Mouse (Mus musculus) G1E (cell line): ENCODE data around the gene Aldh3a2. TPM values are rescaled to one million over a fixed set of nuclear protein-coding genes. Genes with fewer than 3 reads are reported as not detected.

ENCODE experiments used
- ATAC-seq: 2 replicates; pipeline ENCODE4 v1.8.0; 2016; ENCODE audit warnings: mild to moderate bottlenecking; ENCODE audit not compliant: insufficient number of reproducible peaks, poor library complexity, low FRiP score, severe bottlenecking; ENCODE audit errors: extremely low read depth
- DNase-seq: peaks from one replicate; pipeline ENCODE4 v3.0.0; 2012; ENCODE audit warnings: low spot score
- H3K27me3 ChIP-seq: 2 replicates; pipeline ENCODE4 v1.6.1; 2012; ENCODE audit warnings: mild to moderate bottlenecking, low read length, inconsistent platforms; ENCODE audit not compliant: insufficient read depth
- H3K36me3 ChIP-seq: replicated peaks from 2 replicates; pipeline ENCODE3; 2012; ENCODE audit warnings: mild to moderate bottlenecking, inconsistent platforms
- H3K4me1 ChIP-seq: 2 replicates; pipeline ENCODE4 v1.6.1; 2012; ENCODE audit warnings: low read depth, low read length, inconsistent platforms, mixed read lengths; ENCODE audit not compliant: insufficient read depth
- H3K4me3 ChIP-seq: 2 replicates; pipeline ENCODE4 v1.5.1; 2012; ENCODE audit warnings: low read depth, mild to moderate bottlenecking, inconsistent platforms, low read length, moderate library complexity, mixed read lengths
- H3K9me3 ChIP-seq: replicated peaks from 2 replicates; pipeline ENCODE4 v1.6.1; 2012; ENCODE audit warnings: inconsistent platforms
- CTCF ChIP-seq: IDR thresholded peaks from 2 replicates; pipeline ENCODE4 v1.5.1; 2012; ENCODE audit warnings: low read depth, low read length, inconsistent platforms, mixed read lengths
- GATA1 ChIP-seq: IDR thresholded peaks from 2 replicates; pipeline ENCODE4 v1.6.1; 2012; ENCODE audit warnings: borderline replicate concordance, low read length, inconsistent platforms, mixed read lengths
- GATA2 ChIP-seq: IDR thresholded peaks from 2 replicates; pipeline ENCODE4 v1.6.1; 2012; ENCODE audit warnings: low read depth, low read length, inconsistent platforms, borderline replicate concordance
- POLR2AphosphoS5 ChIP-seq: IDR thresholded peaks from 2 replicates; pipeline ENCODE4 v1.6.1; 2012; ENCODE audit warnings: low read depth, low read length, inconsistent platforms; ENCODE audit not compliant: insufficient replicate concordance
- TAL1 ChIP-seq: conservative IDR thresholded peaks from 2 replicates; pipeline ENCODE4 v1.6.1; 2012; ENCODE audit warnings: low read depth, low read length, inconsistent platforms, mixed read lengths
- polyA plus RNA-seq: library from polyadenylated mRNA; stranded (reverse); fragments of >175 nt; gene quantifications from 2 replicates; pipeline ENCODE4 v1.2.3, GENCODE M21; 2012
- total RNA-seq, 2 experiments: library from RNA; stranded (forward) in 1 of 2; stranded (reverse) in 1 of 2; fragments of 200-1000 nt in 1 of 2; fragments of >200 nt in 1 of 2; fragmentation: Nextera tagmentation in 1 of 2; gene quantifications; 2 replicates each; pipeline ENCODE4 v1.2.3; 2014 to 2017

The Aldh3a2 gene
- total and polyA plus RNA-seq, 3 experiments: 3.7 to 27.0 (median 26.0) TPM

- Histone ChIP-seq H3K36me3 (peaks cover 70% of the 10 kb centered on the region), H3K4me3 (no peak overlapping the region), H3K4me1 (peaks cover 16% of the 10 kb centered on the region), H3K27me3 (no peaks in the 10 kb centered on the region), H3K9me3 (no peaks in the 10 kb centered on the region)
- TF ChIP-seq CTCF (no peak), TAL1 (no peak), GATA2 (no peak), POLR2AphosphoS5 (no peak), GATA1 (no peak)
- ATAC-seq (no peak), DNase-seq (no peak)
Observed at GRCm38 (mm10) chr11:61262516-61262915, 4.7 kb downstream of the Aldh3a2 start.

GRCm38 (mm10) chr11:61259106-61259505 is 8.2 kb downstream of the Aldh3a2 start:
- Histone ChIP-seq H3K36me3 (peaks cover 89% of the 10 kb centered on the region), H3K4me3 (no peak overlapping the region), H3K27me3 (no peaks in the 10 kb centered on the region), H3K4me1 (no peaks in the 10 kb centered on the region), H3K9me3 (no peaks in the 10 kb centered on the region)
- no peak for ATAC-seq
- TF ChIP-seq GATA2: no peak
- no peak for TF ChIP-seq TAL1
- no peak for TF ChIP-seq CTCF
- no peak for TF ChIP-seq POLR2AphosphoS5
- no peak for TF ChIP-seq GATA1
- DNase-seq: no peak

GRCm38 (mm10) chr11:61252807-61253206 is 14.5 kb downstream of the Aldh3a2 start:
- H3K9me3 ChIP-seq: no peaks in the 10 kb centered on the region
- no peaks in the 10 kb centered on the region for H3K27me3 ChIP-seq
- DNase-seq (no peak), ATAC-seq (no peak)
- H3K36me3 ChIP-seq: peaks cover 89% of the 10 kb centered on the region
- H3K4me3 ChIP-seq: no peak overlapping the region
- TF ChIP-seq POLR2AphosphoS5: no peak
- TF ChIP-seq TAL1: no peak
- no peak for TF ChIP-seq GATA1
- no peak for TF ChIP-seq GATA2
- no peak for TF ChIP-seq CTCF
- peaks cover 3% of the 10 kb centered on the region; the same call in 1 of the 2 replicates for H3K4me1 ChIP-seq

DNA sequence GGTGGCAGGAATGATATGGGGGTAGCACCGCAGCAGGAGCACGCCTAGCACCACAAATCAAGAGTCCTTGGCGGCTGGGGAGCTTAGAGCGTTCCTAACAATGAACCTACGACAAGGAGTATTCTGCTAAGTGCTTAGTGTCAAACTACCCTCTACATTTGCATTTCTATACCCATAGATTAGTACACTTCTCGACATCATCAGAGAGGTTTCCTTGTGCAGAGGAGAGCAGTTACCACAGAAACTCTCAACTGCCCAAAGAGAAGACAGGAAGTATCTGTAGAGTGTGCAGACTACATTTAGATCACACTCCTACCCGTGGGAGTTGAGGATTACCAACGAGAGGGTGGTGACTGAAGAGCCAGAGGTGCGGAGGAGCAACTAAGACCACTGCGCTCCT is 15.5 kb downstream of the Aldh3a2 start:
- TF ChIP-seq CTCF (no peak), GATA2 (no peak), TAL1 (no peak), POLR2AphosphoS5 (no peak), GATA1 (no peak)
- DNase-seq (no peak), ATAC-seq (no peak)
- Histone ChIP-seq H3K4me1 (peaks cover 3% of the 10 kb centered on the region; the same call in 1 of the 2 replicates), H3K9me3 (no peaks in the 10 kb centered on the region), H3K4me3 (no peak overlapping the region), H3K27me3 (no peaks in the 10 kb centered on the region), H3K36me3 (peaks cover 90% of the 10 kb centered on the region)

DNA sequence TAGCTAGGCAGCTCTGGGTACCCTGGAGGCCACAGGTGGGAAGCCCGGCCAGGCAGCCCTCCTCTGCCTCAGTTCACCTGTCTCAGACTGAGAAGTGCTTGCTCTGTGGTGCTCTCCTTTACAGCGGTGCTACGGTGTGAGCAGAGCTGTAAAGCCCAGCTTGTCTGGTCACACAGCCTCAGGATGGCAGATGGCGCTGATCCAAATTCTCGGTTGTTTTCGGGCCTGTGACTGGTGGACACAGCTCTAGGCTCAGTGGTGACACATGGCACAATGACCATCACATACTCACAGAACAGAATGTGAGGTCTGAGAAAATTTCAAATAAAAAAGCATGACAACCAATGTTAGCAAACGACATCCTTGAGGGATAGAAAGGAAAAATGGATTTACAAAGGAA is 22.9 kb downstream of the Aldh3a2 start:
- no peak for TF ChIP-seq POLR2AphosphoS5
- no peak for TF ChIP-seq TAL1
- no peak for TF ChIP-seq GATA2
- TF ChIP-seq GATA1: no peak
- TF ChIP-seq CTCF: no peak
- Histone ChIP-seq H3K9me3 (no peaks in the 10 kb centered on the region), H3K4me1 (peaks cover 3% of the 10 kb centered on the region; the same call in 1 of the 2 replicates), H3K36me3 (peaks cover 51% of the 10 kb centered on the region), H3K27me3 (no peaks in the 10 kb centered on the region), H3K4me3 (no peak overlapping the region)
- DNase-seq (no peak), ATAC-seq (no peak)

- no peaks in the 10 kb centered on the region for H3K9me3 ChIP-seq
- DNase-seq (no peak), ATAC-seq (no peak)
- H3K4me1 ChIP-seq: no peaks in the 10 kb centered on the region
- H3K4me3 ChIP-seq: no peak overlapping the region
- TF ChIP-seq TAL1 (no peak), GATA2 (no peak), POLR2AphosphoS5 (no peak)
- H3K27me3 ChIP-seq: peaks cover 34% of the 10 kb centered on the region
- no peaks in the 10 kb centered on the region for H3K36me3 ChIP-seq
Observed at GRCm38 (mm10) chr11:61236015-61236414, 31.2 kb downstream of the Aldh3a2 start.

DNA sequence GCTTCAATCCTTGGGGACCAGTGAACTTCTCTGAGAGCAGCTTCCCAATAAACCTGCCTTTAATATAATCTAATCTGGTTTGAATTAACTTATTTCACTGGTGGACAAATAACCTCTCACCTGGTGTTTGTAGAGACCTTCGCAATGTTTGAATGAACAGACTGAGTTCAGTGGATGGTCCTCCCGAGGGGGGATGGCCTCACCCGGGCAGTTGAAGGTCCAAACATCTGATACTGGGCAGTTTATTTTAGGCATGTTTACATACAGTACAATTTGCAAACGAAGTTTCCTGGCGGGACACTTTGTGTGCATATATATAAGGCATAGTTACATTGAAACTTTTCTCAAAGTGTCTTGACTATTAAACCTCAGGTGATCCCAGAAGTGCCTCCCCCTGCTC is 33.1 kb downstream of the Aldh3a2 start:
- TF ChIP-seq TAL1: no peak
- TF ChIP-seq GATA1: no peak
- TF ChIP-seq GATA2: no peak
- TF ChIP-seq CTCF: no peak
- no peak for TF ChIP-seq POLR2AphosphoS5
- Histone ChIP-seq H3K4me3 (no peak overlapping the region), H3K9me3 (no peaks in the 10 kb centered on the region), H3K36me3 (no peaks in the 10 kb centered on the region), H3K4me1 (no peaks in the 10 kb centered on the region), H3K27me3 (peaks cover 34% of the 10 kb centered on the region)
- no peak for ATAC-seq
- no peak for DNase-seq
